Mouse (Mus musculus) left cerebral cortex, adult 2 months (tissue): Measurements from ENCODE around the gene Aco1. TPM values are rescaled to one million over a fixed set of nuclear protein-coding genes. Genes with fewer than 3 reads are reported as not detected.

ENCODE experiments used
- DNase-seq, 2 experiments: peaks; one replicate each; pipeline ENCODE4 v3.0.0; 2021 to 2022; ENCODE audit warnings: low spot score in 2 of 2, mixed read lengths in 1 of 2; ENCODE audit errors: extremely low spot score in 1 of 2
- H3K27ac ChIP-seq: fragments of 200-600 bp; 2 replicates; pipeline ENCODE4 v1.8.1; 2022
- H3K4me3 ChIP-seq: fragments of 200-600 bp; 2 replicates; pipeline ENCODE4 v1.8.1; 2022
- CTCF ChIP-seq: fragments of 200-600 bp; IDR thresholded peaks from 2 replicates; pipeline ENCODE4 v1.8.1; 2022; ENCODE audit warnings: antibody characterized with exemption, mild to moderate bottlenecking, moderate library complexity
- intact Hi-C: fragments of 180-260 bp; cut with DNase I; formaldehyde crosslinking; loops from one replicate; pipeline ENCODE4 v1.15.1; 2025
- total RNA-seq, 2 experiments: library from RNA; stranded (reverse); gene quantifications; 2 replicates each; pipeline ENCODE4 v1.2.3; 2021

Gene Aco1
- total RNA-seq, 2 experiments from 2014 or later: 26.8 to 28.2 TPM

- DNase-seq: no peak
- no peak for TF ChIP-seq CTCF
- intact Hi-C loops: loop anchor here (2.0 kb wide), 1 partner anchor 125 kb away; the partner anchor contains the start of genes Smim27 and Topors
- H3K27ac ChIP-seq: peak overlapping the region; percentile 74
- H3K4me3 ChIP-seq: peak overlapping the region; percentile 82
These were observed 621 bp downstream of the Aco1 start for GRCm38 (mm10) chr4:40143533-40143871.

- Histone ChIP-seq H3K27ac (no peak overlapping the region), H3K4me3 (no peak overlapping the region; the same call in 1 of the 2 replicates)
- intact Hi-C loops: loop anchor here (2.0 kb wide), 1 partner anchor 134 kb away; the partner anchor contains the start of gene Ndufb6
- DNase-seq: no peak
- no peak for TF ChIP-seq CTCF
These were observed 1.7 kb downstream of the Aco1 start for GRCm38 (mm10) chr4:40144543-40144942.

- no peak for DNase-seq
- H3K27ac ChIP-seq: no peak overlapping the region
- intact Hi-C loops: loop anchor here (2.0 kb wide), 1 partner anchor 134 kb away; the partner anchor contains the start of gene Ndufb6
- H3K4me3 ChIP-seq: no peak overlapping the region
- TF ChIP-seq CTCF: no peak
These were observed 2.1 kb downstream of the Aco1 start for GRCm38 (mm10) chr4:40144981-40145380.

GRCm38 (mm10) chr4:40148281-40148680, 5.4 kb downstream of the Aco1 start:
- Histone ChIP-seq H3K27ac (no peak overlapping the region), H3K4me3 (no peak overlapping the region)
- intact Hi-C loops: no loop called here
- no peak for DNase-seq
- TF ChIP-seq CTCF: no peak

- DNase-seq: no peak
- intact Hi-C loops: no loop called here
- TF ChIP-seq CTCF: no peak
- H3K27ac ChIP-seq: no peak overlapping the region
- no peak overlapping the region for H3K4me3 ChIP-seq
These were observed 7.2 kb downstream of the Aco1 start for GRCm38 (mm10) chr4:40150046-40150445.

GRCm38 (mm10) chr4:40152771-40153170, 9.9 kb downstream of the Aco1 start:
- intact Hi-C loops: no loop called here
- Histone ChIP-seq H3K27ac (no peak overlapping the region), H3K4me3 (no peak overlapping the region)
- TF ChIP-seq CTCF: no peak
- DNase-seq: no peak

- Histone ChIP-seq H3K4me3 (no peak overlapping the region), H3K27ac (no peak overlapping the region)
- TF ChIP-seq CTCF: no peak
- DNase-seq: no peak
- intact Hi-C loops: no loop called here
These were observed 10.6 kb downstream of the Aco1 start for GRCm38 (mm10) chr4:40153500-40153899.

GRCm38 (mm10) chr4:40154751-40155150, 11.9 kb downstream of the Aco1 start:
- no peak for DNase-seq
- TF ChIP-seq CTCF: no peak
- intact Hi-C loops: no loop called here
- no peak overlapping the region for H3K4me3 ChIP-seq
- H3K27ac ChIP-seq: no peak overlapping the region

- no peak overlapping the region for H3K27ac ChIP-seq
- no peak for DNase-seq
- no peak for TF ChIP-seq CTCF
- intact Hi-C loops: no loop called here
- no peak overlapping the region for H3K4me3 ChIP-seq
These were observed 12.7 kb downstream of the Aco1 start for GRCm38 (mm10) chr4:40155467-40155999.

- no peak for DNase-seq
- H3K27ac ChIP-seq: no peak overlapping the region
- no peak for TF ChIP-seq CTCF
- intact Hi-C loops: no loop called here
- H3K4me3 ChIP-seq: no peak overlapping the region
These were observed 13.3 kb downstream of the Aco1 start for GRCm38 (mm10) chr4:40156153-40156552.

- H3K27ac ChIP-seq: no peak overlapping the region
- no peak overlapping the region for H3K4me3 ChIP-seq
- intact Hi-C loops: no loop called here
- DNase-seq: no peak
- no peak for TF ChIP-seq CTCF
These were observed 14.0 kb downstream of the Aco1 start for GRCm38 (mm10) chr4:40156582-40157499.

- Histone ChIP-seq H3K4me3 (no peak overlapping the region), H3K27ac (no peak overlapping the region)
- TF ChIP-seq CTCF: no peak
- no peak for DNase-seq
- intact Hi-C loops: no loop called here
These were observed 14.8 kb downstream of the Aco1 start for GRCm38 (mm10) chr4:40157500-40158223.
